Mouse (Mus musculus) embryo, embryonic 9.5 days (tissue): Measurements from ENCODE around the gene Ahsg.

ENCODE experiments used
- DNase-seq: peaks from one replicate; pipeline ENCODE4 v3.0.0-alpha.2; 2017; ENCODE audit errors: extremely low spot score

Gene Ahsg

GRCm38 (mm10) chr16:22890683-22891510 is at the start of gene Ahsg:
TSS of gene Ahsg (plus strand) at chr16:22891277.
- no peak for DNase-seq

- no peak for DNase-seq
Measured at GRCm38 (mm10) chr16:22842871-22843270, 48.2 kb upstream of the Ahsg start.

DNA sequence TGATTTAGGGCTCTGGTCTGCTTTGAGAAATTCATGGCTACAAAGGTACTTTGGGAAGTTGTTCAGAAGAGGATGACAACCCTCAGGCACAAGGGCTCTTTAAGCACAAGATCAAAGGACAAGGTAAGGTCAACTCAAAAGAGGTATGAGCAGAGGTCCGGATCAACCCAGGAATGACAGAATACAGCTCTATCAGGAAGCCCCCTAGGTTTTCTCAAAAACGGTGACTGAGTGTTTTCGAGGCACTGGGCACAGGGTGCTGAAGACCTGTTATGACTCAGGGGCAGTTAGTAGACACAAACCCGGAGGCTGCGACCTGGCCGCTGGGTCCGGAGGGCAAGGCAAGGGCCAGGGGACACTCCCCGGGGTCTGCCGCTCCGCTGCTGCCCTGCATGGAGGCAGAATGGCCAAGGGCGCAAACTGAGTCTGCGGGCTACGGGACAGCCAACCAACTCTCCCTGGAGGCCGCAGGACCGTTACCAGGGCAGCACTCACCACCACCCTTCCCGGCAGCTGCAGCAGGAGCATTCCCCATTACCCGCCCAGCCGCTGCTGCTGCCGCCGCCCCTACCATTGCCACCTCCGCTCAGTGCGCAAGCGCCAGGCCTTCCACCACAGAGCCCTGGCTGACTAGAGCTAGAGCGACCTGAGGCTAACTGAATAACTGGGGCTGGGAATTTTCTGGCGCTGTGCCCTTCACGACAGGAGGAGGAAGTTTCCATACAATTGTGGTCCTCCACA is 46.8 kb upstream of the Ahsg start:
- DNase-seq: peak; percentile 80

DNA sequence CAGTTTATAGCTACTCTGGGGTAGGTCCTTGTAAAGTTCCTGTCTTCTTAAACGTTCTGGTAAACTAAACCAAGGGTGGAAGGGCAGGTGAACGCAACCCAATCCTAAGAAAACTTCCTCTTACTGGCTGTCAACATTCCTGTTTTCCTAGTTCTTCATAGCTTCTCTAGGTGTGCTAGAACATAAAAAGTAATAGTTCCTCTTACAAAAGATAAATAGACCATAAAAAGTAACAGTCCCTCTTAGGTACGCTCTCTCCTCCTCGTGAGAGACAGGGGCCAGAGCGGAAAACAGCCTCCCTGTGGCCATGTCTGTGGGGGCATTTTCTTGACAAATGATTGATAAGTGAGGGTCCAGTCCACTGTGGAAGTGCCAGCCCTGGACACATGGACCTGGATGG is 46.2 kb upstream of the Ahsg start:
- DNase-seq: no peak

DNA sequence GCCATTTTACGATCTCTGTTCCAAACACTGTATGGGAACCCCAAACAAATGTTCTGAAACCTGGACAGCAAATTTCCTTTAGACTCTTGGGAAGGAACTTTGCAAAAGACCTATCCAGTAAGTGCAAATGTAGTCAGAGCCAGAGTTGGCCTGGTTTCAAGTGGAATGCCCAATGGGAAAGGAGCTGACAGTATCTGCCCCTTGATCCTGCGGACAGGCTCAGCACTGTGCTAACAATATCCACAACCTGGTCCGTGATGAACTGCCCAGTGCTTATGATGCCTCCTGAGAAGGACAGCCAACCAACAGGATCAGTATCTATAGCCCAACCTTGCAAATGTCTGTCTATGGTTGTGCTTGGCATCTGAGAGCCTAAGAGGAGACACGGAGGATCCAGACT is 45.6 kb upstream of the Ahsg start:
- DNase-seq: no peak

GRCm38 (mm10) chr16:22847686-22848085 is 43.4 kb upstream of the Ahsg start:
- no peak for DNase-seq

- DNase-seq: no peak
Measured at GRCm38 (mm10) chr16:22848331-22848730, 42.7 kb upstream of the Ahsg start.

DNA sequence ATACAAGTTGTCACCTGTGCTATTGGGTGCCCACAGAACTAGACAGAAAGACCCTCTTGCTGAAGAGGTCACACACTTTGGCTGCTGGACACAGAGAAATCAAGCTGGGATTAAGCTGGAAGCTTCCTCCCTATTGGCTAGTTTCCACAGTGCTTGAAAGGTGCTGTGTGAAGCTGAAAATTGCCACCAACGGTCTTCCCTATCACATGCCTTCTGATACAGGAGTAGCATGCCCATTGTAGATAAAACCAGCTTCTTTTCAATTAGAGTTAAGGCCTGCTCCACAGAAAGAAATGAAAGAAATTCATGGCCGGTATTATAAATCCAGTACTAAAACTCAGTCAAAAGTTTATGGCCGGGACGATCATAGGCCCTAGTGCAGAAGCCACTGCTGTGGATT is 38.4 kb upstream of the Ahsg start:
- no peak for DNase-seq

DNA sequence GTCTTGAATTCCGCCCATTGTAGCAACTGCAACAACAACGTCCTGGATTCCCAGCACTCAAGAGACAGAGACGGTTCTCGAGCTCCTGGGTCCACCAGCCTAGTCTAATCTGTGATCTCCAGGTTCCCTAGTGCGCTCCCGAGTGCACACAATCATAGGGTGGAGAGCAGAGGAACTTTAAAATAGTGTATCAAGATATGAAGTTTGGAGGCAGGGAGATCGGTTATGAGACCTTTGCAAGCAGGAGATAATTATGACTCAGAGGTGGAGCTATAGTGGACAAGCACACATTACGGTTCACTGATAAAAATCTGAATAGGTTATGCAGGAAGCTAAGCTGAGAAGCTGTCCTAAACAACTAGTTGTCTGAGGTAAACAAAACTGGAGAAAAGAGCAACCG is 34.3 kb upstream of the Ahsg start:
- DNase-seq: no peak

DNA sequence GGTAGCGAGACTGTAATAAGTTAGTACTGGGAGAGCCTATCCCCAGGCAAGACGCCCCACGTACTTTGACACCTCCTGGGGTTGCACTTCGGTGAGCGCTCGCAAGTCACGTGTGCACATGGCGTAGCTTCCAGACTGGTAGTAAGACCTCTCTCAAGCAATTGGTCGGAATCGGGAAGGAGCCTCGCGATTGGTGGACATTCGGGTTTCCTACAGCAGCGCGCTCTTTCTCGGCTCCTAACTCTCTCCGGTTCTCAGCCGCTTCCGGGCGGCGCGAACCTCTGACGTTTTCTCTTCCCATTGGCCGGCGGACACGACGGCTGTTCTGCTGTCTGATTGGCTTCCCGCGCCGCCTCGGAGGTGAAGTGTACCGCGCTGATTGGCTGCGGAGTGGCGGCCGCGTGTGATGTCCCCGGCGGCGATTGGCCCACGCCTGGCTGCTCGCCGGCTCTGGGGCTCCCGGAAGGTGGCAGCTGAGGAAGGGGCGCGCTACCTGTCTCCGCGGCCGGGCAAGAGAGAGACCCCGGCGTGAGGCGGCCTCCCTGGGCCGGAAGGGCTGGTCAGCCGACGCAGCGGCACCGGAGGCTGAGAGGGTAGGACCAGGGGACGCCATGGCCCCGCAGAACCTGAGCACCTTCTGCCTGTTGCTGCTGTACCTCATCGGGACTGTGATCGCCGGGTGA is 33.5 kb upstream of the Ahsg start, which contains the start of the genes Tbccd1 and Dnajb11:
Tbccd1 (minus strand) TSS at position 239 of the 683 bp plus-strand sequence.
Dnajb11 (plus strand) TSS at position 415 of the 683 bp plus-strand sequence.
- DNase-seq: peak; percentile 97

DNA sequence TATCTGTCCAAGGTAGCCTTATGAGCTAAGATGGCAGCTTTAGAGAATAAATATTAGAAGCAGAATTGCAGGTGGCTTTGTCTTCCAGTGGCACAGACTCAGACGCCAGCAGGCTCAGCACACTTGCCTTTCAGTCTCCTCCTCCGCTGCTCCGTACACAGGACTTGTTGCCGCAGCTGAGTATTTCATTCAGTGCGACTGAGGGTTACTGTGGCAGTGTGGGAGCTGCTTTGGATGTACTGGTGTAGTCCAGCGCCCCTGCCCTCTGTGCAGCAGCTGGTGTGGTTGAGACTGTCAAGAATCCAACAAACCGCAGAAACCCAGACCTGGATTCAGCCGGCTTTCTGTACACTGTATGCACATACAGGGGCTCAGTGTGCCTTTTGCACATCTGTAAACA is 18.7 kb upstream of the Ahsg start:
- no peak for DNase-seq

DNA sequence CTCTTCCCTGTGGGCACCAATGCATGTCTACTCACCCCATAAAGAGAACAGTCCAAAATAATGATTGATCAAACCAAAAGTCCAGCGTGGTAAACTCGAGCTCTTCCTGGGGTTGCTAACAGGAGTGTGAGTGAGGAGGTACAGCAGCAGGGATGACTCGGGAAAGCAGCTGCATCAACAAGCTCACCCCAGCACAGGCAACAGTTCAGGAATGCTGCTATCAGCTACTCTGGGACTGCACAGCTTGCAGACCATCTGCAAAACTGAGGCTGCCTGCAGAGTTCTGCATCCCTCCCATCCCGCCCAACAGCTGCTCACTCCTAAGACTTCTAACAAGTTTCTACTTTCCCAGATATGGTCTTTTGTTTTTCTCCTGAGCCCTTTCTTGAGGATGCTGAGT is 17.7 kb upstream of the Ahsg start:
- DNase-seq: no peak

GRCm38 (mm10) chr16:22876218-22877043 is 14.6 kb upstream of the Ahsg start:
- DNase-seq: peak; percentile 19

DNA sequence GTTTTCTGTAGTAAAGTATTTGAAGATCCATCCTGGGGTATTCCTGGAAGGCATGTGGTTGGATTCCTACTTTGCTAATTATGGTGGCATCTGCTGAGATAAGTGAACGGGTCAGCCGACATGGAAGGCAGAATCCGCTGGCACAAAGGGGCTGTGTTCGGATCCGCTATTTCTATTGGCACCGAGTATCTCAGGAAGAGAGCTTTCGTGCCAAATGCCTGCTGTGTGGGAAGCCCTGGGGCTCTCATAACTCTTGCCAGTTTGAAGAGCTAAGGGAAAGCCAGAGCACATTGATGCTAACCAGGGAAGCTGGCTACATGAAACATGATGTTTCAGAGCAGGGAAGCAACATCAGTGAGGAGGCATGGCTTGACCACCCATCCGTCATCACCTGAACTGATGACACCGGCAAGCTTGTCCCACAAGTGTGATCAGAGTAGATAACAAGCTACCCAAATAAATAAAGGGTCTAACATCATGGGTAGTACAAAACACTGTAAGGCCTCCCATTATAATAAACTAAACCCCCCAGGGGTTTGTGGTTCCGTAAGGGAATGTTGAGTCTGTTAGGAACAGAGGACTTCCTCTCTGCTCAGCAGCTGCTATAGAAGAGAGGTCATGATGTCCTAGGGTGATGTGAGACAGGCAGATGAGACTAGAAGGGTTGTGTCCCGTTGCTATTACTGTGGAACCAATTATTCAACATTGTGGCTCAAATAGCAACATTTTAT is 13.3 kb upstream of the Ahsg start:
- no peak for DNase-seq

- DNase-seq: no peak
Measured at GRCm38 (mm10) chr16:22878716-22879115, 12.4 kb upstream of the Ahsg start.

GRCm38 (mm10) chr16:22879945-22880595 is 11.0 kb upstream of the Ahsg start:
- no peak for DNase-seq

DNA sequence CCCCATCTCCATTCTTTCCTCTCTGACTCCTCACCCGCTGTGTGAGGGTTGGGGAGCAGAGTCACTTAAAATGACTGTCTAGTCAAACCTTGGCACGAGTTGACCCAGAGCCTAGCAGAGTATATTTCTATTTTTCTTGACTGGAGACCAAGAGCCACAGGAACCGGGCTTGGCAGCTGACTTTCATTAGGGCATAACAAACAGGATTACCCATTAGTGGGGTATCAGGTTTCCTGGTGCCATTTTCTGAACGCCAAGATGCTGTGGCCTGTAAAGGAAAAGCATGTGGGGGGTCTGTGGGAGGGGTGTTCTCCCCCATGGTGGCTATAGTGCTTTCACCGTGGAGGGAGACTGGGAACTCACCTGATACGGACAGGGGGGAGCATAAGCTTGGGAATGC is 10.2 kb upstream of the Ahsg start:
- DNase-seq: peak; percentile 41

DNA sequence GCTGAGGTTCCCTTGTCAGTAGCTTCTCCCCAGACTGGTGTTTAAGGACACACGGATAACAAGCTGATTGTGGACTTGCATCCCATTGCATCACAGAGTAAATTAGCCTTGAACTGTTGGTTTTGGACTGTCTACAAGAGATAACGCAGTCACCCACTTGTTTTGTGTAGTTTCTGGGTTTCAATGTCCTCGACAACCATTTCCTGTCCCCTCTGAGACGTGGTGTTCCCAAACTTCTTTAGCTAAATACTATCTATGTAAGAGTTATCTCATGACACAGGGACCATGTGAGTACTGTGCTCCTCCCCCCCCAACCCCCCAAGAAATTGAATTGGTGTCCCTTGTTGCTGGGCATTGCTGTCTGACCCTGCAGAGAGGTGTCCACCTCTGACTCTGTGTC is 9.6 kb upstream of the Ahsg start:
- DNase-seq: no peak

DNA sequence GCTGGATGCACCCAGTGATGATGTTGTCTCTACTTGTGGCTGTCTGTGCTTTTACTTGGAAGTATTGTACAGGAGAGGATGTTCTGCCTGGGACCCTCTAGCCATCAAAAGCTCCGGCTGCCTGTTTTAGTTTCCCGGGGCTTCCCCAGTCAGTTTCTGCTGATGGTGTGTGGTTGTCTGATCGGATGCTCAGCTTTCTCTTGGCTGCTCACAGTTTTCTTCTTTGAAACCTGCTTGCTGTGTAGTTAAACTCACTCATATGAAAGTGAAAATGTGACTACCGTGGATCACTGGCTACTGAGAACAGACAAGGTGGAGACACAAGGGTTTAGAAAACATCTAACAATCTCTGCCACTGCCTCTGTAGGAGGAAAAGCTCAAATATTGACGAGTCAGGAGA is 7.6 kb upstream of the Ahsg start:
- DNase-seq: no peak

GRCm38 (mm10) chr16:22885356-22885755 is 5.7 kb upstream of the Ahsg start:
- DNase-seq: no peak
